In the genomic region with DNA sequence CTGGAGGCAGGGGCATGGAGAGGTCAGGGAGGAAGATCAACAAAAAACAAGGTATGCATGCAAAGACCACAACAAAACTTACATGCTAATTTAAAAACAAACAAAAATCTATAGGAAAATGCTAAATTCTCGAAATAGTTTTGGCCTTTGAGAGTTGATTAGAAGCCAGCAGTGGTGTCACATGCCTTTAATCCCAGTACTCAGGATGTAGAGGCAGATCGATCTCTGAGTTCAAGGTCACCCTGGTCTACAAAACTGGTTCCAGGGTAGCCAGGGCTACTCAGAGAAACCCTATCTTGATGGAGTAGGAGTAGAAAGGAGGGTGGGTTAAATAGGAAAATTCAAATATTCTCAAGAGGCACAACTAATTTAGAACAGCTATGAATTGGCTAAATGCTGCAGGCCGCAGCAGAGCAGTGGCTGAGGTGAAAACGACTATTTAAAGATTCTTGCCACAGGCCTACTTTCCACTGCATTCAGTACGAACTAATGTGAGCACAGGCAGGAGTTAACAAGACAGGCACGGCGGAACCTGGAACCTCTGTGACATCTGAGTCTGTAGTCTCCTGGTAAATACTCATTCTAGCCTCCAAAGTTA, we compare ENCODE assay signal across 24 mouse cellular contexts. TPM values are rescaled to one million over a fixed set of nuclear protein-coding genes. Genes with fewer than 3 reads are reported as not detected.
"Had no signal": no experiment of that assay in that cellular context is flagged by ENCODE, and none has a peak within 500 bp of the region (broad histone marks: within the 10 kb centered on the region; RNA-seq: fewer than 3 reads in every experiment).

No protein-coding gene starts in this region.

- H3K27me3 ChIP-seq: lung, embryonic 15.5 days; megakaryocyte, embryonic 14.5 days; midbrain, embryonic 12.5 days; neural tube, embryonic 13.5 days; neural tube, embryonic 15.5 days had no signal

- H3K9me3 ChIP-seq: lung, embryonic 15.5 days; neural tube, embryonic 13.5 days; neural tube, embryonic 15.5 days had no signal

- DNase-seq: liver, postnatal 0 days; lung, adult 2 months; lung, postnatal 14 days; lung, postnatal 36 days; midbrain, embryonic 14.5 days; retina, postnatal 1 day; right cerebral cortex, adult 18-20 months; right cerebral cortex, postnatal 25 days; right cerebral cortex, postnatal 4 days; spleen, adult 18-20 months; thymus, adult 18-20 months; thymus, postnatal 14 days; thymus, postnatal 36 days had no signal

- ATAC-seq: liver, postnatal 0 days; lung, postnatal 0 days; midbrain, embryonic 16.5 days had no signal

- H3K9ac ChIP-seq: liver, postnatal 0 days; lung, embryonic 15.5 days; midbrain, embryonic 12.5 days; neural tube, embryonic 13.5 days; neural tube, embryonic 15.5 days had no signal

- H3K27ac ChIP-seq: lung, embryonic 15.5 days; macrophage; midbrain, embryonic 12.5 days; neural tube, embryonic 13.5 days; neural tube, embryonic 15.5 days had no signal

- H3K4me2 ChIP-seq: lung, embryonic 15.5 days; midbrain, embryonic 12.5 days; neural tube, embryonic 13.5 days; neural tube, embryonic 15.5 days had no signal

- H3K4me3 ChIP-seq: lung, embryonic 15.5 days; megakaryocyte, embryonic 14.5 days; midbrain, embryonic 12.5 days; myocyte; neural tube, embryonic 13.5 days; neural tube, embryonic 15.5 days had no signal

- H3K4me1 ChIP-seq: lung, embryonic 15.5 days; midbrain, embryonic 12.5 days; neural tube, embryonic 13.5 days had no signal

RNA-seq across cellular contexts. Expression of gene Hgd, which starts 57.8 kb away (rescaled TPM):
- total RNA-seq: megakaryocyte progenitor cell, adult 5-6 weeks had no signal
- polyA plus RNA-seq: macrophage; midbrain, embryonic 12.5 days; stomach, embryonic 14.5 days had no signal
